ENCODE assay signal across 16 mouse cellular contexts in genomic region chr3:127830183-127830582, GRCm38 (mm10).
"Had no signal": no experiment of that assay in that cellular context is flagged by ENCODE, and none has a peak within 500 bp of the region (broad histone marks: within the 10 kb centered on the region; RNA-seq: fewer than 3 reads in every experiment).

No protein-coding gene starts in this region.

- ATAC-seq: lung, postnatal 0 days; midbrain, embryonic 13.5 days; midbrain, embryonic 15.5 days had no signal

- DNase-seq: lung, adult 18-20 months; lung, postnatal 14 days; lung, postnatal 36 days; right cerebral cortex, postnatal 14 days; spleen, adult 18-20 months; thymus, adult 18-20 months; thymus, postnatal 14 days; thymus, postnatal 36 days had no signal

- H3K4me2 ChIP-seq: lung, embryonic 15.5 days; midbrain, embryonic 11.5 days; midbrain, embryonic 13.5 days; midbrain, embryonic 15.5 days; neural tube, embryonic 12.5 days had no signal

- H3K4me3 ChIP-seq: lung, embryonic 15.5 days; megakaryocyte, embryonic 14.5 days; midbrain, embryonic 13.5 days; midbrain, embryonic 15.5 days; neural tube, embryonic 12.5 days had no signal

- H3K36me3 ChIP-seq: lung, embryonic 15.5 days; midbrain, embryonic 15.5 days had no signal

- H3K9me3 ChIP-seq: lung, embryonic 15.5 days; megakaryocyte, embryonic 14.5 days; midbrain, embryonic 13.5 days; midbrain, embryonic 15.5 days; neural tube, embryonic 12.5 days had no signal

- H3K9ac ChIP-seq: lung, embryonic 15.5 days; midbrain, embryonic 13.5 days; midbrain, embryonic 15.5 days; neural tube, embryonic 12.5 days had no signal

- H3K27me3 ChIP-seq: lung, embryonic 15.5 days; megakaryocyte, embryonic 14.5 days; midbrain, embryonic 13.5 days; midbrain, embryonic 15.5 days; neural tube, embryonic 12.5 days had no signal

- H3K27ac ChIP-seq: lung, embryonic 15.5 days; macrophage; midbrain, embryonic 13.5 days; midbrain, embryonic 15.5 days; neural tube, embryonic 12.5 days had no signal
